Mouse (Mus musculus): Measurements from ENCODE around the gene B3gnt4.
A peak's percentile ranks its signal among the peaks of the same experiment; 100 is the strongest.
"Not testable (repeated sequence)": the region's sequence is repeated elsewhere in the genome, so short reads cannot be mapped to it uniquely, and the experiment has no call there.

The B3gnt4 gene

DNA sequence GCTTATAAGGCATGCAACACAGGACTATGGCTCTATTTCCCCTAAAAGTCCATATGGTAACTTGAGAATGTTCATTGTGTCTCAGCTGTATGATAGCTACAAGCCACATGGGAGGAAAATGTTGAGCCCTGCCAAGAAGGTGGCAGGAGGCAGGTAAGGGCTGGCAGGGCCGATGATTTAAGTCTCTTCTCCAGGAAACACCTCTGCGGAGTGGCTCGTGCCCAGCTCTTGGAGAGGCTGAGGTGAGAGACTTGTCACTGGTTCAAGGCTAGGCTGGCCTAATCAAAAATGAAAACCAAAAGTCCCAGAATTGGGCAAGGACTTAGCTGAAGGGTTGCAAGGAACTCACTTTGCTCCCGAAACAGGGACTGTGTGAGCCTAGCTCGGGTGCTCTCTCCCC is at the start of gene B3gnt4:
Gene B3gnt4 (plus strand): TSS at position 301 of the 400 bp plus-strand sequence.
- DNase-seq (ENCODE audit: low spot score), result no peak

DNA sequence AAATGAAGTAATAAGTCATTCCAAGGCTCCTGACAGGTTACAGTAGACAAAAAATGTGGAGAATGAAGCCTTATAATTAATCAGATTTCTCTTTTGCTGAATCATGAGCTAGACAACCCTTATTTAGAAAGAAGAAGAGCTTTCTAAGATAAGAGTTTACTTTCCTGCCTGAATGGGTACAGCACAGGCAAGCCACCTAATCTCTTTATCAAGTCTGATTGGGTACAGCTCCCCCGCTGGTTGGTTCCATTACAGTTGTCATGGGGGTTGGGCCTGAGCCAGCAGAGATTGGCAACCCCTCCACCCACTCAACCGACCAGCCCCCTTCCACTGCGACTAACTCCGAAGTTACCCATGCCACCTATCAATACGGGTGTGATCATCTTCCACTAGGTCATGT is 48.8 kb upstream of the B3gnt4 start:
- DNase-seq (ENCODE audit: low spot score), result no peak

DNA sequence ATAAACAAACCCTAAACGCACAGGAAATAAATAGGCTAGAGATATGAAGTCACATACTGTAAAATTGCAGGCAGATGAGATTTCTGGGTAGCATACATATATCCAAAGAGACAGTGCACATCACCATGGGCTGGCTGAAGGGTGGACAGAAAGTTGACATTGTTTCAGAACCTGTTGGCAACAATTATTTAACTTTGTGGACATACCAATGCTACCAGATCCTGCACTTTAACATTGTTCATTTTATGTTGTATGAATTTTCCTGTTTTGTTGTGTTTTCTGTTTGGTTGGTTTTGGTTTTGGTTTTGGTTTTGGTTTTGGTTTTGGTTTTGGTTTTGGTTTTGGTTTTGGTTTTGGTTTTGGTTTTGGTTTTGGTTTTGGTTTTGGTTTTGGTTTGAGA is 45.6 kb upstream of the B3gnt4 start:
- no peak for DNase-seq (ENCODE audit: low spot score)

GRCm38 (mm10) chr5:123470784-123471400 is 39.4 kb upstream of the B3gnt4 start:
- DNase-seq (ENCODE audit: low spot score), result no peak

DNA sequence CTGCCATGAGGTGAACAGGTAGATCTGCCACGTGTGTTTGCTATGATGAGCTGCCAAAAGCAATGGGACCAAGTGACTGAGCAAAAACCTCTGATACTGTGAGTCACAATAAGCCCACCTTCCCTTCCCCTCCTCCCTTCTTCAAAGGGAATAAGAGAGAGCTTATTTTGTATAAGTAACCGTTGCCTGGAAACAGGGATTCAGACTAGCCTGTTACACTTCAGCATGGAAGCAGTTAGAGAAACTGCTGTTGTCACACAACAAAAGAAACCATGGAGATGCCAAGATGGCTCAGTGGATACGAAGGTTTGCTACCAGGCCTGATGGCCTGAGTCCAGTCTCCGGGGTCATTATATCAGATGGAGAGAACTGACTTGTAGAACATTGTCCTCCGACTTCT is 36.4 kb upstream of the B3gnt4 start:
- no peak for DNase-seq (ENCODE audit: low spot score)

- no peak for DNase-seq (ENCODE audit: low spot score)
Observed at GRCm38 (mm10) chr5:123487659-123488395, 22.4 kb upstream of the B3gnt4 start.

- no peak for DNase-seq (ENCODE audit: low spot score)
Observed at GRCm38 (mm10) chr5:123489112-123489785, 21.0 kb upstream of the B3gnt4 start, which contains the start of the genes Lrrc43 and Il31. TSS of gene Lrrc43 (plus strand) at chr5:123489305. TSS of gene Il31 (minus strand) at chr5:123489489.

DNA sequence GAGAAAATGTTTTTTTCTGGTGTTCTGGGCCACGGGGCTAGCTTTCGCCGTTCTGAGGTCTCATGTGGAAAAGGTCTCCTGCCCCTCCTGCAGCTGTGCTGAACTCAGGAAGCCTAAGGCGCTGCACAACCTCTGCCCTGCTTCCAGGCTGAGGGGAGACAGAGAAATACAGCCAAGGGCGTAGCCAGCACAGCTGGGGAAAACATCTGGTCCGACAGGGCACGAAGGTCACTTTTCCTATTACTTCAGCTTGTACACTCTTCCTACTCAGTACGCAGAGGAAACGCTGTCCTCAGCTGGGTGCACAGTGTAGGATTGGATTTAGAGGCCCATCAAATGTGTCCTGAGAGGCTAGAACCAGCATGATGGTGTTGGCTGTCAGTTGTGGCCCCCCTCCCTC is 20.3 kb upstream of the B3gnt4 start:
- DNase-seq (ENCODE audit: low spot score), result no peak

DNA sequence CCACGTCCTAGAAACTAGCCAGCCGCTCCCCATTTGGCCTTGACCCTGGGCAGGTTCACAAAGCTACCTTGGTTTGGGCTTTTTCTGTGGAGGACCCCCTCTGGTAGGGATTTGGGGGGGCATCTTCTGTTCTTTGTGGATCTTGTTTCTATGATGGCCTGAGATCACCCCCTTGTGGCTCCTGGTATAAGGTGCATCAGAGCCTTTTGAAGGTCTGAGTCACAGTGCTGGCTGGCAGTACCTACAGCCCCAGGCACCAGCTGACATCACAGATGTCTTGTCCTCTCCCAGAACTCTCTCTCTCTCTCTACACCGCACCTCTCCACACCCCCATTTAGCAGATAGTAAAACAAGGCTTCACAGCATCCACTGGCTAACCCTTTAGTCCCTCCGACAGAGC is 10.5 kb upstream of the B3gnt4 start:
- peak; percentile 32 for DNase-seq (ENCODE audit: low spot score)

DNA sequence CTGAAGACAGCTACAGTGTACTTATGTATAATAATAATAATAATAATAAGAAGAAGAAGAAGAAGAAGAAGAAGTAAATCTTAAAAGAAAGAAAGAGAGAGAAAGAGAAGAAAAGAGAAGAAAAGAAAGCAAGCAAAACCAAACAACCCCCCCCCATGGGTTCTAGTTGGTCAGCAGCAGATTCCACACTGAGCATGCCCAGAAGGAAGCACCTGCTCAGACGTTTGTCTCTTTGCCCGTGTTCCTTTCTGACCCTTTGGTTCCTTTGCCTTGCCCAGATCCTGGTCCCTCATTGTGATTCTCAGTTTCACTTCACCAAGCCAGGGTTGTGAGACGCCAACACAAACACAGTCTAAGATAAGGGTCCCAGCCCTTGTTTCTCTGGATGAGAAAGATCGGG is 8.3 kb upstream of the B3gnt4 start:
- DNase-seq (ENCODE audit: low spot score), result no peak

- DNase-seq (ENCODE audit: low spot score), result peak; percentile 81
Observed at GRCm38 (mm10) chr5:123507936-123508723, 2.1 kb upstream of the B3gnt4 start.

GRCm38 (mm10) chr5:123508921-123509320 is 1.3 kb upstream of the B3gnt4 start:
- DNase-seq (ENCODE audit: low spot score), result no peak

GRCm38 (mm10) chr5:123511426-123511825 is 1.2 kb downstream of the B3gnt4 start:
- DNase-seq (ENCODE audit: low spot score), result not testable (repeated sequence)

DNA sequence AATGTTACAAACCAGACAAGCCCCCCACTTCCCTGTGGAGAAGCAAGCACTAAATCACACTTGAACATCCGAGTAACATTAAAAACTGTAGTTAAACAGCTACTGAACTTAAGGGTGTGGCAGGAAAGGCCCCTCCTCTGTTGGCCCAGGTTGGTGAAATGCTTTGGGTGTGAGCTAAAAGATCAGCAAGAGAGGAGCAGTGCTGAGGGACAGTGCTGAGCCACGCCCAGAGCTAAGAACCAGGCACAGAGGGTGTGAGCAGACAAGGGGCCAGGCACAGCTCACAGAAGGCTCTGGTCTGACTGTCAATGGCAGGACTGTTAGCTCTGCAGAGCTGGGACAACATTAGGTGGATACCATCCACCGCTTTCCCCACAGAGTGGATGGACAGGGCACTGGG is 1.8 kb downstream of the B3gnt4 start:
- no peak for DNase-seq (ENCODE audit: low spot score)

DNA sequence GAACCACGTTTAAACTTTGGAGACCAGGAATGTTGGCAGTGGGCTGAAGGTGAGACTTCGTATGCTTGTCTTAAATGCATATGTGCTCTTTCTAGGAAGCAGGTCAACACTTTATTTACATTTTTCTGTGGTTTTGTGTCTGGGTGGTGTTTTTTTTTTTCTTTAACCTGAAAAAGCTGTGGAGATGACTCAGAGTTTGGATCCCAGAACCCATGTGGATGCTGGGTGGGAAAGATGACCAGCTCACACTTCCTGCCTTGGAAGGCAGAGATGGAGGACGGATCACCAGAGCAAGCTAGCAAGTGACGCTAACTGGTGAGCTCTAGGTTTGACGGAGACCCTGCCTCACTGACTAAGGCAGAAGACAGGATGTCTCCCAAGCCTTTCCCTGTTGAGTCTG is 4.6 kb downstream of the B3gnt4 start:
- no peak for DNase-seq (ENCODE audit: low spot score)

GRCm38 (mm10) chr5:123520666-123521065 is 10.4 kb downstream of the B3gnt4 start:
- DNase-seq (ENCODE audit: low spot score), result no peak

- DNase-seq (ENCODE audit: low spot score), result no peak
Observed at GRCm38 (mm10) chr5:123521621-123522020, 11.4 kb downstream of the B3gnt4 start.

DNA sequence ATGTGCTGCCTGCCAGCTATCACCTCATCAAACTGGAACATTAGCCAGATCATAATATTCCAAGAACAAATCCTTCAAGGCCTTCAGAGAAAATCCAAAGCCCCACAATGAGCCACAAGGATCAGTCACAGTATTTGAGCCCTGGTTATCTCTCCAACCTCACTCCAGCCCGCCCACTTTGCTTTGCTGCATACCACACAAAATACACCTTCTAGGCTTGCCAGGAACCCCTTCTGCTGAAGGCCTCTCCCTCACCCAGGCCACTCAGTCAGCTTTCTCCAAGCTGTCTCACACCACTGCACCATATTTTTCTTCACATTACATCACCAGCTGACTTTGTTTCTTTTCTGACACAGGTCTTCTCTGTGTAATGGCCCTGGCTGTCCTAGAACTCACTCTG is 11.9 kb downstream of the B3gnt4 start:
- DNase-seq (ENCODE audit: low spot score), result no peak

GRCm38 (mm10) chr5:123523692-123524392 is 13.6 kb downstream of the B3gnt4 start, which contains the start of gene Diablo:
TSS of gene Diablo (minus strand) at chr5:123524176.
- peak; percentile 99 for DNase-seq (ENCODE audit: low spot score)

- DNase-seq (ENCODE audit: low spot score), result no peak
Observed at GRCm38 (mm10) chr5:123524393-123524750, 14.1 kb downstream of the B3gnt4 start.

DNA sequence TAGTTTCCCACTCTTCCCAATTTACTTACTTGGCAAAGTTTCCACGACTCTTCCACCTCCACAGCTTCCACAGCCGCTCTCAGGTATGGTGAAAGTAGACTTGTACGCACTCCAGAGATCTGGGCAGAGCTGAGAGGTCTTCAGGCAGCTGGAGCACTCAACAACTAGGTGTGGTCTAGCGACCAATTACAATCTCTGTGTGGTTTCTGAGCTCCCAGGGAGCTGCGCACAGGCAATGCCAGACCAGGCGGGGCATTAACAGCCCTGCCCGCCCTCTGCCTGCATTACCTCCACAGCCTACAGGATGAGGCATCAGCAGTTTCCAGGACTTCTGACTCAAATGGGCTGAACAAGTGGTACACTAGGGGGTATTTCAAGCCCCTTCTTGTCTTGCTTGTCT is 15.0 kb downstream of the B3gnt4 start, which contains the start of gene Gm49027:
Gene Gm49027 (minus strand): TSS at position 208 of the 400 bp plus-strand sequence.
- DNase-seq (ENCODE audit: low spot score), result no peak

Measured in urinary bladder, postnatal 14 days (tissue).